Mouse (Mus musculus) heart, adult 2 months (tissue): ENCODE results near the gene Taf1c. TPM values are rescaled to one million over a fixed set of nuclear protein-coding genes. Genes with fewer than 3 reads are reported as not detected.

Source experiments
- DNase-seq, 2 experiments: peaks; one replicate each; pipeline ENCODE4 v3.0.0; 2021
- H3K27ac ChIP-seq: fragments of 200-600 bp; 2 replicates; pipeline ENCODE4 v1.8.1; 2022
- H3K27me3 ChIP-seq: fragments of 200-500 bp; 2 replicates; pipeline ENCODE4 v1.6.1; 2012; ENCODE audit warnings: mild to moderate bottlenecking, low read length, inconsistent platforms, mixed read lengths; ENCODE audit not compliant: control insufficient read depth, insufficient read depth
- H3K36me3 ChIP-seq: fragments of 200-500 bp; 2 replicates; pipeline ENCODE4 v1.6.1; 2012; ENCODE audit warnings: low read length, inconsistent platforms; ENCODE audit not compliant: control insufficient read depth, insufficient read depth
- H3K4me1 ChIP-seq: fragments of 200-500 bp; 2 replicates; pipeline ENCODE4 v1.6.1; 2011; ENCODE audit warnings: low read length; ENCODE audit not compliant: control insufficient read depth, insufficient read depth
- H3K4me3 ChIP-seq: fragments of 200-600 bp; 2 replicates; pipeline ENCODE4 v1.8.1; 2022
- H3K79me2 ChIP-seq: fragments of 200-500 bp; replicated peaks from 2 replicates; pipeline ENCODE4 v1.6.1; 2012; ENCODE audit warnings: mild to moderate bottlenecking, inconsistent platforms, low read length, moderate library complexity, mixed read lengths; ENCODE audit not compliant: control insufficient read depth, insufficient read depth
- H3K9ac ChIP-seq: fragments of 200-500 bp; 2 replicates; pipeline ENCODE4 v1.6.1; 2012; ENCODE audit warnings: low read depth, mild to moderate bottlenecking, control low read depth, inconsistent platforms, low read length, mixed read lengths
- CTCF ChIP-seq: fragments of 200-600 bp; IDR thresholded peaks from 2 replicates; pipeline ENCODE4 v1.8.1; 2022; ENCODE audit warnings: antibody characterized with exemption, mild to moderate bottlenecking, moderate library complexity
- EP300 ChIP-seq: fragments of 200-500 bp; IDR thresholded peaks from 2 replicates; pipeline ENCODE4 v1.6.1; 2011; ENCODE audit warnings: low read depth, low read length, control low read depth; ENCODE audit not compliant: insufficient read depth
- POLR2A ChIP-seq: fragments of 200-500 bp; IDR thresholded peaks from 2 replicates; pipeline ENCODE4 v1.6.1; 2011; ENCODE audit warnings: mild to moderate bottlenecking, low read depth, low read length, control low read depth; ENCODE audit not compliant: insufficient read depth
- WGBS: fragments of 180-500 bp; shearing (Covaris S2); methylation state at CpG from one replicate; pipeline ENCODE4 v1.1.7; 2018; 5-methylcytosine and 5-hydroxymethylcytosine counted together
- intact Hi-C: fragments of 180-260 bp; cut with DNase I; formaldehyde crosslinking; loops from one replicate; pipeline ENCODE4 v1.15.1; 2025
- polyA plus RNA-seq: library from polyadenylated mRNA; depleted of rRNA; stranded (reverse); fragments of >200 nt; gene quantifications from 2 replicates; pipeline ENCODE4 v1.2.3, GENCODE M21; 2012
- total RNA-seq, 2 experiments: library from RNA; stranded (reverse); gene quantifications; 2 replicates each; pipeline ENCODE4 v1.2.3; 2021

The Taf1c gene
- total and polyA plus RNA-seq, 3 experiments: 3.6 to 8.7 (median 3.7) TPM

- Histone ChIP-seq H3K27ac (no peak overlapping the region), H3K4me1 (peaks cover 2% of the 10 kb centered on the region; the same call in 1 of the 2 replicates), H3K4me3 (no peak overlapping the region), H3K36me3 (no peaks in the 10 kb centered on the region), H3K27me3 (no peaks in the 10 kb centered on the region), H3K9ac (no peak overlapping the region), H3K79me2 (no peaks in the 10 kb centered on the region)
- intact Hi-C loops: no loop called here
- 79% methylated on average over 1 of the region's 1 CpGs for WGBS
- no peak for TF ChIP-seq POLR2A
- no peak for TF ChIP-seq EP300
- no peak for TF ChIP-seq CTCF
- DNase-seq: no peak
These were observed 37.9 kb upstream of the Taf1c start for GRCm38 (mm10) chr8:119642960-119643359.

- Histone ChIP-seq H3K27ac (no peak overlapping the region), H3K9ac (no peak overlapping the region), H3K4me1 (peaks cover 2% of the 10 kb centered on the region; the same call in 1 of the 2 replicates), H3K4me3 (no peak overlapping the region), H3K27me3 (no peaks in the 10 kb centered on the region), H3K79me2 (no peaks in the 10 kb centered on the region), H3K36me3 (no peaks in the 10 kb centered on the region)
- intact Hi-C loops: no loop called here
- WGBS: 49% methylated on average over 5 of the region's 5 CpGs
- TF ChIP-seq EP300 (no peak), POLR2A (no peak), CTCF (no peak)
- no peak for DNase-seq
These were observed 36.0 kb upstream of the Taf1c start for GRCm38 (mm10) chr8:119641058-119641457.

- no peak overlapping the region for H3K4me3 ChIP-seq
- H3K9ac ChIP-seq: no peak overlapping the region
- no peak for DNase-seq
- 55% methylated on average over 7 of the region's 7 CpGs for WGBS
- intact Hi-C loops: no loop called here
- no peak overlapping the region for H3K27ac ChIP-seq
- no peaks in the 10 kb centered on the region for H3K79me2 ChIP-seq
- H3K27me3 ChIP-seq: no peaks in the 10 kb centered on the region
- no peak for TF ChIP-seq POLR2A
- no peak for TF ChIP-seq EP300
- TF ChIP-seq CTCF: no peak
- peaks cover 6% of the 10 kb centered on the region for H3K4me1 ChIP-seq
- H3K36me3 ChIP-seq: no peaks in the 10 kb centered on the region
These were observed 34.8 kb upstream of the Taf1c start for GRCm38 (mm10) chr8:119639798-119640197.

GRCm38 (mm10) chr8:119638261-119638660, 33.2 kb upstream of the Taf1c start:
- Histone ChIP-seq H3K4me3 (no peak overlapping the region), H3K27ac (no peak overlapping the region), H3K36me3 (no peaks in the 10 kb centered on the region), H3K79me2 (no peaks in the 10 kb centered on the region), H3K9ac (no peak overlapping the region), H3K4me1 (peaks cover 6% of the 10 kb centered on the region), H3K27me3 (no peaks in the 10 kb centered on the region; the same call in 1 of the 2 replicates)
- intact Hi-C loops: no loop called here
- WGBS: 65% methylated on average over 6 of the region's 6 CpGs
- 0 out of 2 replicates have a peak, but pooled peaks have one; percentile 21 for TF ChIP-seq CTCF
- TF ChIP-seq EP300: no peak
- no peak for TF ChIP-seq POLR2A
- DNase-seq: no peak

- Histone ChIP-seq H3K4me3 (no peak overlapping the region), H3K27me3 (no peaks in the 10 kb centered on the region; the same call in 1 of the 2 replicates), H3K9ac (no peak overlapping the region), H3K4me1 (peaks cover 6% of the 10 kb centered on the region), H3K36me3 (no peaks in the 10 kb centered on the region), H3K79me2 (no peaks in the 10 kb centered on the region), H3K27ac (no peak overlapping the region)
- intact Hi-C loops: no loop called here
- WGBS: 92% methylated on average over 4 of the region's 4 CpGs
- TF ChIP-seq POLR2A (no peak), CTCF (no peak), EP300 (no peak)
- DNase-seq: no peak
These were observed 32.4 kb upstream of the Taf1c start for GRCm38 (mm10) chr8:119637381-119637780.

- peaks cover 6% of the 10 kb centered on the region for H3K4me1 ChIP-seq
These were observed 31.7 kb upstream of the Taf1c start for GRCm38 (mm10) chr8:119636766-119637165.

More at GRCm38 (mm10) chr8:119636766-119637165, 31.7 kb upstream of the Taf1c start:
- no peaks in the 10 kb centered on the region for H3K79me2 ChIP-seq
- intact Hi-C loops: no loop called here
- 55% methylated on average over 7 of the region's 7 CpGs for WGBS
- TF ChIP-seq EP300 (no peak), CTCF (no peak), POLR2A (no peak)
- H3K27ac ChIP-seq: no peak overlapping the region
- no peaks in the 10 kb centered on the region for H3K36me3 ChIP-seq
- no peak overlapping the region for H3K4me3 ChIP-seq
- no peaks in the 10 kb centered on the region; the same call in 1 of the 2 replicates for H3K27me3 ChIP-seq
- H3K9ac ChIP-seq: no peak overlapping the region
- no peak for DNase-seq
